Mouse (Mus musculus) lung, embryonic 14.5 days (tissue): ENCODE results near the gene Prss56. TPM values are rescaled to one million over a fixed set of nuclear protein-coding genes. Genes with fewer than 3 reads are reported as not detected.

ENCODE experiments used
- ATAC-seq: fragments of 200-750 bp; cut with Nextera tagmentation; 2 replicates; pipeline ENCODE4 v1.8.0; 2017; ENCODE audit warnings: mild to moderate bottlenecking, moderate TSS enrichment, moderate library complexity; ENCODE audit not compliant: insufficient read depth
- DNase-seq: peaks from one replicate; pipeline ENCODE4 v3.0.0-alpha.2; 2015
- H3K27ac ChIP-seq: fragments of 300-500 bp; sonication (generic); 2 replicates; pipeline ENCODE4 v1.5.1; 2014; ENCODE audit warnings: low read depth, mild to moderate bottlenecking, moderate library complexity
- H3K27me3 ChIP-seq: fragments of 300-500 bp; sonication (generic); 2 replicates; pipeline ENCODE4 v1.6.1; 2014; ENCODE audit warnings: low read length, control low read depth; ENCODE audit not compliant: insufficient read depth
- H3K36me3 ChIP-seq: fragments of 300-500 bp; sonication (generic); 2 replicates; pipeline ENCODE4 v1.6.1; 2014; ENCODE audit warnings: control low read depth; ENCODE audit not compliant: insufficient read depth
- H3K4me1 ChIP-seq: fragments of 300-500 bp; sonication (generic); 2 replicates; pipeline ENCODE4 v1.6.1; 2014; ENCODE audit warnings: antibody characterized with exemption, control low read depth; ENCODE audit not compliant: insufficient read depth
- H3K4me2 ChIP-seq: fragments of 300-500 bp; sonication (generic); 2 replicates; pipeline ENCODE4 v1.6.1; 2014; ENCODE audit warnings: mild to moderate bottlenecking
- H3K4me3 ChIP-seq: fragments of 300-500 bp; sonication (generic); 2 replicates; pipeline ENCODE4 v1.5.1; 2014; ENCODE audit warnings: low read depth, low read length
- H3K9ac ChIP-seq: fragments of 300-500 bp; sonication (generic); 2 replicates; pipeline ENCODE4 v1.6.1; 2014
- H3K9me3 ChIP-seq: fragments of 300-500 bp; sonication (generic); 2 replicates; pipeline ENCODE4 v1.6.1; 2016; ENCODE audit warnings: low read depth, low read length, control low read depth
- CTCF ChIP-seq: IDR thresholded peaks from 2 replicates; pipeline ENCODE4 v1.5.1; 2016; ENCODE audit warnings: antibody characterized with exemption, low read depth
- WGBS: fragments of 180-500 bp; shearing (Covaris S2); extraction: QIAGEN DNeasy Blood & Tissue Kit; methylation state at CpG from one replicate; pipeline ENCODE4 v1.1.7; 2014; 5-methylcytosine and 5-hydroxymethylcytosine counted together
- polyA plus RNA-seq: library from polyadenylated mRNA; unstranded; fragments of >200 nt; fragmentation: Nextera tagmentation; extraction: Ambion mirVana; gene quantifications from 2 replicates; pipeline ENCODE4 v1.2.1, GENCODE M21; 2014

The Prss56 gene
- polyA plus RNA-seq, 1 experiment from 2014 or later, result not detected

- peaks cover 17% of the 10 kb centered on the region for H3K27me3 ChIP-seq
Observed at GRCm38 (mm10) chr1:87171312-87171711, 11.8 kb upstream of the Prss56 start.

GRCm38 (mm10) chr1:87172316-87172715 is 10.8 kb upstream of the Prss56 start:
- no peak for DNase-seq
- no peak overlapping the region for H3K4me2 ChIP-seq
- H3K27ac ChIP-seq, result no peak overlapping the region
- peaks cover 17% of the 10 kb centered on the region for H3K27me3 ChIP-seq
- H3K4me3 ChIP-seq, result no peak overlapping the region
- no peak for ATAC-seq
- H3K36me3 ChIP-seq, result no peaks in the 10 kb centered on the region
- no peak overlapping the region for H3K9ac ChIP-seq
- H3K9me3 ChIP-seq, result no peaks in the 10 kb centered on the region
- TF ChIP-seq CTCF, result no peak
- 35% methylated on average over 9 of the region's 9 CpGs for WGBS
- H3K4me1 ChIP-seq, result peaks cover 3% of the 10 kb centered on the region; the same call in 1 of the 2 replicates

More at GRCm38 (mm10) chr1:87171312-87171711, 11.8 kb upstream of the Prss56 start:
- Histone ChIP-seq H3K9ac (no peak overlapping the region), H3K36me3 (no peaks in the 10 kb centered on the region), H3K4me3 (no peak overlapping the region), H3K9me3 (no peaks in the 10 kb centered on the region), H3K4me1 (peaks cover 3% of the 10 kb centered on the region; the same call in 1 of the 2 replicates), H3K4me2 (no peak overlapping the region), H3K27ac (no peak overlapping the region)
- DNase-seq, result no peak
- no peak for TF ChIP-seq CTCF
- 90% methylated on average over 1 of the region's 1 CpGs for WGBS
- ATAC-seq, result no peak

GRCm38 (mm10) chr1:87174006-87174955 is 8.8 kb upstream of the Prss56 start:
- WGBS, result 27% methylated on average over 28 of the region's 28 CpGs
- no peak overlapping the region for H3K27ac ChIP-seq
- H3K27me3 ChIP-seq, result peaks cover 16% of the 10 kb centered on the region
- no peak overlapping the region for H3K4me3 ChIP-seq
- H3K4me1 ChIP-seq, result peaks cover 3% of the 10 kb centered on the region; the same call in 1 of the 2 replicates
- H3K4me2 ChIP-seq, result 0 out of 2 replicates have a peak overlapping the region, but pooled peaks have one; percentile 8
- peak; percentile 85 for DNase-seq
- no peaks in the 10 kb centered on the region for H3K36me3 ChIP-seq
- peak; percentile 30; the same call in 1 of the 2 replicates for ATAC-seq
- peak; percentile 74 for TF ChIP-seq CTCF
- H3K9me3 ChIP-seq, result no peaks in the 10 kb centered on the region
- no peak overlapping the region for H3K9ac ChIP-seq

- Histone ChIP-seq H3K27me3 (0 out of 2 replicates have a peak, but pooled peaks cover 4% of the 10 kb centered on the region), H3K4me2 (peak overlapping the region; percentile 1; the same call in 1 of the 2 replicates)
Observed at GRCm38 (mm10) chr1:87175852-87176292, 7.2 kb upstream of the Prss56 start.

GRCm38 (mm10) chr1:87180896-87181295 is 2.2 kb upstream of the Prss56 start:
- Histone ChIP-seq H3K4me1 (peaks cover 2% of the 10 kb centered on the region; the same call in 1 of the 2 replicates), H3K27ac (no peak overlapping the region), H3K9me3 (no peaks in the 10 kb centered on the region), H3K36me3 (no peaks in the 10 kb centered on the region), H3K27me3 (peaks cover 38% of the 10 kb centered on the region), H3K4me3 (no peak overlapping the region), H3K9ac (no peak overlapping the region), H3K4me2 (no peak overlapping the region)
- ATAC-seq, result no peak
- no peak for TF ChIP-seq CTCF
- no peak for DNase-seq
- WGBS, result 31% methylated on average over 5 of the region's 5 CpGs

More at GRCm38 (mm10) chr1:87175852-87176292, 7.2 kb upstream of the Prss56 start:
- DNase-seq, result peak; percentile 92
- Histone ChIP-seq H3K36me3 (no peaks in the 10 kb centered on the region), H3K4me1 (peaks cover 3% of the 10 kb centered on the region; the same call in 1 of the 2 replicates), H3K9me3 (no peaks in the 10 kb centered on the region), H3K27ac (no peak overlapping the region), H3K9ac (no peak overlapping the region), H3K4me3 (no peak overlapping the region)
- TF ChIP-seq CTCF, result peak; percentile 73
- ATAC-seq, result peak; percentile 87
- 14% methylated on average over 11 of the region's 11 CpGs for WGBS

GRCm38 (mm10) chr1:87183998-87184750 is 1.1 kb downstream of the Prss56 start:
- 29% methylated on average over 15 of the region's 15 CpGs for WGBS
- Histone ChIP-seq H3K9me3 (no peaks in the 10 kb centered on the region), H3K36me3 (no peaks in the 10 kb centered on the region), H3K4me3 (no peak overlapping the region), H3K27ac (no peak overlapping the region), H3K4me1 (no peaks in the 10 kb centered on the region), H3K4me2 (peak overlapping the region; percentile 38; the same call in 1 of the 2 replicates), H3K9ac (no peak overlapping the region), H3K27me3 (peaks cover 48% of the 10 kb centered on the region)
- 0 out of 2 replicates have a peak, but pooled peaks have one; percentile 8 for TF ChIP-seq CTCF
- ATAC-seq (no peak), DNase-seq (no peak)
